Mouse (Mus musculus) liver, embryonic 14.5 days (tissue): ENCODE data around the gene Siva1. TPM values are rescaled to one million over a fixed set of nuclear protein-coding genes. Genes with fewer than 3 reads are reported as not detected.
A peak's percentile ranks its signal among the peaks of the same experiment; 100 is the strongest.

ENCODE experiments used
- ATAC-seq: fragments of 200-750 bp; cut with Nextera tagmentation; 2 replicates; pipeline ENCODE4 v1.8.0; 2017; ENCODE audit warnings: moderate number of reproducible peaks, mild to moderate bottlenecking, moderate library complexity; ENCODE audit not compliant: insufficient read depth
- DNase-seq, 3 experiments: peaks; one replicate each; pipeline ENCODE4 v3.0.0-alpha.2; 2012 to 2013; ENCODE audit warnings: low read depth in 3 of 3, low spot score in 3 of 3
- H3K27ac ChIP-seq: fragments of 300-500 bp; sonication (generic); 2 replicates; pipeline ENCODE4 v1.5.1; 2014; ENCODE audit warnings: moderate library complexity, mild to moderate bottlenecking, control low read depth, inconsistent platforms
- H3K27me3 ChIP-seq: fragments of 300-500 bp; sonication (generic); 2 replicates; pipeline ENCODE4 v1.6.1; 2014; ENCODE audit warnings: mild to moderate bottlenecking, low read length, moderate library complexity; ENCODE audit not compliant: control insufficient read depth, insufficient read depth
- H3K36me3 ChIP-seq: fragments of 300-500 bp; sonication (generic); replicated peaks from 2 replicates; pipeline ENCODE4 v1.6.1; 2014; ENCODE audit warnings: low read depth; ENCODE audit not compliant: control insufficient read depth, insufficient read depth
- H3K4me1 ChIP-seq, 2 experiments: fragments of 200-500 bp in 1 of 2; fragments of 300-500 bp in 1 of 2; sonication (generic) in 1 of 2; replicated peaks; 2 replicates each; pipeline ENCODE4 v1.6.1; 2012 to 2014; ENCODE audit warnings: antibody characterized with exemption in 1 of 2, inconsistent platforms in 1 of 2, low read length in 1 of 2; ENCODE audit not compliant: control insufficient read depth in 2 of 2, insufficient read depth in 2 of 2
- H3K4me2 ChIP-seq: fragments of 300-500 bp; sonication (generic); 2 replicates; pipeline ENCODE4 v1.6.1; 2014; ENCODE audit warnings: low read depth, mild to moderate bottlenecking, control low read depth, moderate library complexity
- H3K4me3 ChIP-seq, 2 experiments: fragments of 200-500 bp in 1 of 2; fragments of 300-500 bp in 1 of 2; sonication (generic) in 1 of 2; 2 replicates each; pipeline ENCODE4 v1.5.1; 2012 to 2014; ENCODE audit warnings: low read depth in 2 of 2, low read length in 2 of 2, mild to moderate bottlenecking in 2 of 2, control low read depth in 1 of 2, inconsistent platforms in 1 of 2, moderate library complexity in 1 of 2; ENCODE audit not compliant: insufficient read depth in 1 of 2
- H3K9ac ChIP-seq: fragments of 300-500 bp; sonication (generic); replicated peaks from 2 replicates; pipeline ENCODE4 v1.6.1; 2014; ENCODE audit warnings: mild to moderate bottlenecking, control low read depth, moderate library complexity
- H3K9me3 ChIP-seq: fragments of 300-500 bp; sonication (generic); 2 replicates; pipeline ENCODE4 v1.6.1; 2016; ENCODE audit warnings: low read length, mixed read lengths; ENCODE audit not compliant: control insufficient read depth
- CTCF ChIP-seq: IDR thresholded peaks from 2 replicates; pipeline ENCODE4 v1.5.1; 2016; ENCODE audit warnings: antibody characterized with exemption, low read depth, control low read depth
- EP300 ChIP-seq: IDR thresholded peaks from 2 replicates; pipeline ENCODE4 v1.6.1; 2016; ENCODE audit warnings: antibody characterized with exemption, low read depth
- WGBS: fragments of 180-500 bp; shearing (Covaris S2); extraction: QIAGEN DNeasy Blood & Tissue Kit; methylation state at CpG from one replicate; pipeline ENCODE4 v1.1.7; 2014; ENCODE audit not compliant: insufficient replicate concordance; 5-methylcytosine and 5-hydroxymethylcytosine counted together
- polyA plus RNA-seq, 2 experiments: library from polyadenylated mRNA; depleted of rRNA in 1 of 2; stranded (reverse) in 1 of 2; unstranded in 1 of 2; fragments of >200 nt; fragmentation: Nextera tagmentation in 1 of 2; extraction: Ambion mirVana in 1 of 2; gene quantifications; 2 replicates each; pipeline versions ENCODE4 v1.2.1 to v1.2.3; 2012 to 2014

Siva1 gene
- polyA plus RNA-seq, 2 experiments, result 70.6 to 157 TPM

DNA sequence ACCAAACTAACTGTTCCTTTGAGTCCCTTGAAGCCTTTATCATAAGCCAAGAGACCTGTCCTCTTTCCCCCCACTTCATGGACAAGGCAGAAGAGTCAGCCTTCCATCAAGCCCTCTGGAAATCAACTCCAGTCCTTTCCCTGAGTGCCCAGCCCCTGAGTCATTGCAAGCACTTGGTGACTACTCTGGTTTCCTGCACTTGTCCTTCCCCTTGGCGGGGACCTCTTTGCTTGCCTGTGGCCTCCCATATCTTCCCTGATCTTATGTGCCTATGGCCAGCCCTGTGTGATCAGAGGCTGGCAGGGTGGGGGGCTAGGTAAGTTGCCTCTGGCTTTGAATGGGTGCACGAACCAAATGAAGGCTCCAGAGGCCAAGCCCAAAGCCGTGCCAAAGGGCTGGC lies 22.6 kb upstream of the Siva1 start:
- Histone ChIP-seq H3K4me2 (no peak overlapping the region), H3K9me3 (no peaks in the 10 kb centered on the region), H3K36me3 (no peaks in the 10 kb centered on the region), H3K27ac (no peak overlapping the region), H3K4me1 (peaks cover 5 to 14% of the 10 kb centered on the region in 2 experiments; a peak in 2 of 4 replicates), H3K4me3 (no peak overlapping the region), H3K9ac (no peak overlapping the region), H3K27me3 (no peaks in the 10 kb centered on the region; the same call in none of the 2 replicates)
- TF ChIP-seq CTCF, result no peak
- TF ChIP-seq EP300, result no peak
- 61% methylated on average over 3 of the region's 3 CpGs for WGBS
- no peak for ATAC-seq
- no peak for DNase-seq

DNA sequence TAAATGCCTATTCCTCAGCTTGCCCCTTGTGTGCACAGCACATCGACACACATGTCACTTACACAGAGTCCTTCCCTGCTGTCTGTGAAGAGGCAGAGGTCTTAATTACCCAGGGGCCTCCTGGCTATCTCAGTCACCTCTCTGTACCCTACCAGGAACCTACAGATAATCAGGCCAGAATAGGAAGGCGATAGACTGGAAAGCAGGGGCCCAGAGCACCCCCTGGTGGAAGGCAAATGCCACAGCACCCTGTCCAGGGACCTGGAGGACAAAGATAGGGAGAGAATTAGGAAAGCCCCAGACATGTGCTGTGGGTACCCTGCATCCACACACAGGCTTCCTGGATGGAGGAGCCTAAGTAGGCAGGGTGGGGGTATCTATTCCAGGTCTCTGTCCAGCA lies 20.7 kb upstream of the Siva1 start:
- Histone ChIP-seq H3K36me3 (no peaks in the 10 kb centered on the region), H3K4me1 (peaks cover 5 to 9% of the 10 kb centered on the region in 2 experiments; a peak in 2 of 4 replicates), H3K4me2 (no peak overlapping the region), H3K27me3 (no peaks in the 10 kb centered on the region; the same call in none of the 2 replicates), H3K27ac (no peak overlapping the region), H3K9me3 (no peaks in the 10 kb centered on the region), H3K4me3 (no peak overlapping the region), H3K9ac (no peak overlapping the region)
- TF ChIP-seq CTCF (peak; percentile 94), EP300 (no peak)
- DNase-seq (no peak), ATAC-seq (peak; percentile 44)
- 10% methylated on average over 2 of the region's 2 CpGs for WGBS

DNA sequence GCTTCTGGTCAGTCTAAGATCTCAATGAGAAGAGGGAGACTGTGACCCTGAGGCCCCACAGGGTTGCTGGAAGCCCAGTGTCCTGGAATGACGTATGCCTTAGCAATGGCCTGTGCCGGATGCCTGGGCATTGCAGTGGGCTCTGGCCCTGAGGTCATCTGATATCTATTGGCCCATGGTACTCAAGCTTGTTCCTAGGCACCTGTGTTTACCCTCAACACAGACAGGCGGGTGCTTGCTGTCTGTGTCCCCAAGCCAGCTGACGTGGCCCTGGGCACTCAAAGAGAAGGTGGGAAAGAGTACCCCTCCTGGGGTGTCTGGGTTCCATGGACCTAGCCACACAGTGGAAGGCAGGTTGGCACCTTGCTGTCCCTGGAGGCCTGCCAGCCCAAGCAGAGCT lies 18.8 kb upstream of the Siva1 start:
- no peak for TF ChIP-seq CTCF
- no peak for TF ChIP-seq EP300
- no peak for ATAC-seq

DNA sequence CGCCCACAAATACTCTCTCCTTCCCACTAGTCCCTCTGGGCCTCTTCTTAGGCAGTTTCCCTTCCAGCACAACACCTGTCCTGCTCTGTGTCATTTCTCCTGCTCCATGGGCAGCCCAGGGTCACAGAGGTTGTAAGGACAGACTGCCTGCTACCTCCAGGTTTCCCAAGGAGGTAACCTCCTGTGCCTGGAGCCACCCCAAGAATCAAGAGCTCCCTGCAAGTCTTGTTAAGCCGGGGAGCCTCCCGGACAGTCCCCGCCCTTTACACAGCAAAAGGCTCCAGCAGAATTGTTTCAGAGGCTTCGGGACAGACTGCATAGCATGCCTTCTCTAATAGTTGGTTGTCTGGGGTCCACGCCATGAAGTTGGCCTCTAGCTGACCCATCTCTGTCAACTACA lies 18.0 kb upstream of the Siva1 start:
- 55% methylated on average over 6 of the region's 6 CpGs for WGBS
- no peak overlapping the region for H3K27ac ChIP-seq
- TF ChIP-seq EP300 (no peak), CTCF (no peak)

More for the DNA sequence above, 18.8 kb upstream of the Siva1 start:
- no peaks in the 10 kb centered on the region for H3K9me3 ChIP-seq
- WGBS, result 68% methylated on average over 4 of the region's 4 CpGs
- no peak overlapping the region for H3K9ac ChIP-seq
- no peak overlapping the region for H3K4me3 ChIP-seq
- no peak for DNase-seq
- H3K27me3 ChIP-seq, result no peaks in the 10 kb centered on the region; the same call in 1 of the 2 replicates
- H3K4me1 ChIP-seq, result peaks cover 7 to 14% of the 10 kb centered on the region in 2 experiments; a peak in 3 of 4 replicates
- no peak overlapping the region for H3K27ac ChIP-seq
- no peaks in the 10 kb centered on the region for H3K36me3 ChIP-seq
- no peak overlapping the region for H3K4me2 ChIP-seq

DNA sequence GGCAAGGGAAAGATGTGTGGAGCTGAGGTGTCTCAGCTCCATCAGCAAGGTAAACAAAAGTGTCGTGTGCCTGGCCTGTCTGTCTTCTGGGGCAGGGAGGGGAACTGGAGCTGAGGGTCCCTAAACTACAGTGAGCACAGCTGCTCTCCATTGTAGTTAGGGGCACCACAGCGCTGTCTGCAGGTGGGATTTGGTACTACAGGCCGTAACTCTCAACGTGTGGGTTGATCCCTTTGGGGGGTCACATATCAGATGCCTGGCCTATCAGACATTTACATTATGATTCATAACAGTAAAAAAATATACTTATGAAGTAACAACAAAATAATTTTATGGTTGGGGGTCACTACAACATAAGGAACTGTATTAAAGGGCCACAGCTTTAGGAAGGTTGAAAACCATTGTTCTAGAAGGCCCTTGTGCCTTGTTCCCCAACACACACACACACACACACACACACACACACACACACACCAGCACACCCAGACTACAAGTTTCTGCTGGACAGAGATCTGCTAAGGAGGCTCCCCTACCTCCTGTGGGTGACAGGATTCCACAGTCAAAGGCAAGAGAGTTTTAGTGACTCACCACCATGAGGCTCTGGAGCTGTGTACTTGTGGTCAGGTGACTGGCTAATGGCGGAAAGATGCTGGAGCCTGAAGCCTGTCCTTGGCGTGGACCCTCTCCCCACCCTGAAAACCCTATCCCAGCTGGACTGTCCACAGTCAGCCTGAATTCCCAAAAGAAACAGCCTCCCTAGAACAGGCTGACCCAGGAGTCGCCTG lies 17.2 kb upstream of the Siva1 start:
- Histone ChIP-seq H3K4me2 (no peak overlapping the region), H3K9me3 (no peaks in the 10 kb centered on the region), H3K9ac (no peak overlapping the region), H3K27me3 (no peaks in the 10 kb centered on the region), H3K4me1 (peaks cover 7 to 24% of the 10 kb centered on the region in 2 experiments; a peak in 3 of 4 replicates), H3K27ac (no peak overlapping the region), H3K4me3 (no peak overlapping the region), H3K36me3 (no peaks in the 10 kb centered on the region)
- ATAC-seq (no peak), DNase-seq (no peak)
- WGBS, result 48% methylated on average over 7 of the region's 7 CpGs
- TF ChIP-seq CTCF (peak; percentile 83), EP300 (no peak)

More for the DNA sequence above, 18.0 kb upstream of the Siva1 start:
- Histone ChIP-seq H3K36me3 (no peaks in the 10 kb centered on the region), H3K4me3 (no peak overlapping the region), H3K4me1 (peaks cover 7 to 16% of the 10 kb centered on the region in 2 experiments; a peak in 3 of 4 replicates), H3K4me2 (no peak overlapping the region), H3K27me3 (no peaks in the 10 kb centered on the region), H3K9ac (no peak overlapping the region), H3K9me3 (no peaks in the 10 kb centered on the region)
- ATAC-seq, result no peak
- no peak for DNase-seq
